Comparison of ENCODE assay signal across 25 mouse cellular contexts in the genomic region with DNA sequence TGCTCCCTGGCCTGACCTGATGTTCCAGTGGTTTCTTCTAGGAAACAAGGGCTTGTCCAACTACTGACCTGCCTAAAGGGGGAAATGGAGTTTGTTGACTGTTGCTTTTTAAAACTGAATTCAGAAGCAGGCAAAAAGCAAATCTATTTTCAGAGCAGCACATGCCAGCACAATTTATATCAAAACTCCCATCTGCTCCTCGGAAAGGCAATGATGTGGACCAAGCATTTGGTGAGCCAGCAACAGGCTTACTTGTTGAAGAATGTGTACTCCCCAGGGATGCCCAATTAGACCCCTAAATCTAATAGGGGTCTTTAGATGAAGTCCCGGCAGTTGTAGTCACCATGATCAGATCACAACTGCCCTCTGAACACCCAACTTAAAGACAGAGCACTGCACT.
"Had no signal": no experiment of that assay in that cellular context is flagged by ENCODE, and none has a peak within 500 bp of the region (broad histone marks: within the 10 kb centered on the region; RNA-seq: fewer than 3 reads in every experiment).

No protein-coding gene starts in this region.

- H3K9ac ChIP-seq: heart, embryonic 12.5 days; hindbrain, embryonic 12.5 days; hindbrain, embryonic 14.5 days; intestine, embryonic 15.5 days; limb, embryonic 12.5 days; liver, embryonic 13.5 days had no signal

- H3K4me2 ChIP-seq: heart, embryonic 12.5 days; hindbrain, embryonic 12.5 days; hindbrain, embryonic 14.5 days; intestine, embryonic 15.5 days; limb, embryonic 12.5 days; liver, embryonic 11.5 days; liver, embryonic 13.5 days had no signal

- H3K27ac ChIP-seq: heart, embryonic 10.5 days; hindbrain, embryonic 10.5 days; hindbrain, embryonic 12.5 days; hindbrain, embryonic 14.5 days; intestine, embryonic 15.5 days; left cerebral cortex, adult 2 months; limb, embryonic 10.5 days; limb, embryonic 12.5 days; liver, embryonic 13.5 days had no signal

- H3K27me3 ChIP-seq: heart, embryonic 12.5 days; hindbrain, embryonic 12.5 days; intestine, embryonic 15.5 days; limb, embryonic 12.5 days; liver, embryonic 13.5 days had no signal

- H3K9me3 ChIP-seq: heart, embryonic 10.5 days; heart, embryonic 12.5 days; hindbrain, embryonic 10.5 days; hindbrain, embryonic 12.5 days; intestine, embryonic 15.5 days; limb, embryonic 10.5 days; limb, embryonic 12.5 days; liver, embryonic 13.5 days had no signal

- H3K4me1 ChIP-seq: intestine, embryonic 15.5 days; limb, embryonic 10.5 days; liver, embryonic 13.5 days had no signal

- H3K4me3 ChIP-seq: heart, embryonic 10.5 days; heart, embryonic 12.5 days; hindbrain, embryonic 10.5 days; hindbrain, embryonic 12.5 days; intestine, embryonic 15.5 days; left cerebral cortex, adult 2 months; limb, embryonic 10.5 days; limb, embryonic 12.5 days; liver, embryonic 13.5 days had no signal

- ATAC-seq: hindbrain, embryonic 16.5 days; inflammation-experienced regulatory T-cells, adult 6 months; intestine, embryonic 15.5 days; intestine, postnatal 0 days had no signal

- DNase-seq: gastrocnemius, postnatal 10 days; gastrocnemius, postnatal 25 days; heart, adult 18-20 months; heart, postnatal 10 days; heart, postnatal 4 days; kidney, adult 18-20 months; kidney, adult 8-10 months; kidney, postnatal 10 days; kidney, postnatal 25 days; kidney, postnatal 4 days; liver; liver, embryonic 13.5 days had no signal

- H3K36me3 ChIP-seq: heart, embryonic 10.5 days; heart, embryonic 12.5 days; hindbrain, embryonic 10.5 days; hindbrain, embryonic 12.5 days; intestine, embryonic 15.5 days; limb, embryonic 10.5 days; limb, embryonic 12.5 days; liver, embryonic 13.5 days had no signal
